Mouse (Mus musculus): Measurements from ENCODE around the gene Gm16429. TPM values are rescaled to one million over a fixed set of nuclear protein-coding genes. Genes with fewer than 3 reads are reported as not detected.
"Not testable (repeated sequence)": the region's sequence is repeated elsewhere in the genome, so short reads cannot be mapped to it uniquely, and the experiment has no call there.

Gene Gm16429
- polyA plus RNA-seq (2012; rRNA removed): not detected in 2 replicates

- not testable (repeated sequence) for H3K27me3 ChIP-seq (ENCODE audit: control insufficient read depth, insufficient read depth, low read length); DNase-seq; H3K4me1 ChIP-seq (ENCODE audit: control insufficient read depth, insufficient read depth, low read length); H3K27ac ChIP-seq (ENCODE audit: insufficient read depth, low read length); H3K4me3 ChIP-seq (replicated peaks; ENCODE audit: insufficient read depth, low read depth, low read length)
- no CpG with 5 or more reads among the region's 1 CpGs for WGBS
These were observed at the start of gene Gm16429 for GRCm38 (mm10) chr5:93928952-93929351. Gm16429 (minus strand) TSS chr5:93929052.

Other genes starting within 250 kb of the Gm16429 start
- gene Gm7792, start 85.3 kb downstream of the Gm16429 start, polyA plus RNA-seq (2012; rRNA removed): not detected in 2 replicates
- not detected in 2 replicates for gene BC061212, start 141.5 kb upstream of the Gm16429 start, polyA plus RNA-seq (2012; rRNA removed)
- not detected in 2 replicates for gene Gm6351, start 147.3 kb upstream of the Gm16429 start, polyA plus RNA-seq (2012; rRNA removed)

Data from cerebellum, adult 2 months (tissue).